Mouse (Mus musculus) cerebellum, adult 9-11 months (tissue): ENCODE measurements around the gene Hmgb4.

Experiments used
- DNase-seq: peaks from one replicate; pipeline ENCODE4 v3.0.0; 2022

Gene Hmgb4

DNA sequence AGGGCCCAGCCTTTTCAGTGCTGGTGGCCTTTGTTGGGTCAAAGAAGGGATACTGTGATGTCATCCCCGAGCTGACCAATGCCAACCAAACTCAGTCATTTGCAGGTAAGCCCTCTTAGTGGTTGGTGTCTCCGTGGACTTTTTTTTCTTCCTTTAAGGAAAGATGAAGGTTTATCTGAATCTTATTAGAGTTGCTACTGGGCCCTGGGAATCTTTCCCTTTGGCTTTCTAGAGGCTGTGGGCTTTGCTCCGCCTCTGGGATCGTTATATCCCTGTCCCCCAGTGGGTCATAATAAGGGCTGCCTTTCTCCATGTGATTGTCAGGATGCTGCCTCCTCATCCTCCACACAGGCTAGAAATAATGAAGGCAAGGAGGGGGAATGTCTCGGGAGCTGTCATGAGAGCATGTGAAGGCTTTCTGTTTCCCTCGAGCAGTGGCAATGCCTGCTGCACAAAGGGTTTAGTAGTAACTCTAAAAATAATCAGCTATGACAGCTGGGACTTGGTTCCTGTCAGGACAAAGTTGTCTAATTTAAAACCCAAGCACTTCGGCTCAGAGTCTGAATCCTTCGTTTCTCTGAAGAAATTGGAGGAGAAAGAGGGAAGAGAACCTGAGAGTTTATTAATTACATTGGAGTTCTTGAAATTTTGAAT is at the start of gene Hmgb4:
Hmgb4 (minus strand) TSS at position 51 of the 654 bp plus-strand sequence.
- DNase-seq = no peak

DNA sequence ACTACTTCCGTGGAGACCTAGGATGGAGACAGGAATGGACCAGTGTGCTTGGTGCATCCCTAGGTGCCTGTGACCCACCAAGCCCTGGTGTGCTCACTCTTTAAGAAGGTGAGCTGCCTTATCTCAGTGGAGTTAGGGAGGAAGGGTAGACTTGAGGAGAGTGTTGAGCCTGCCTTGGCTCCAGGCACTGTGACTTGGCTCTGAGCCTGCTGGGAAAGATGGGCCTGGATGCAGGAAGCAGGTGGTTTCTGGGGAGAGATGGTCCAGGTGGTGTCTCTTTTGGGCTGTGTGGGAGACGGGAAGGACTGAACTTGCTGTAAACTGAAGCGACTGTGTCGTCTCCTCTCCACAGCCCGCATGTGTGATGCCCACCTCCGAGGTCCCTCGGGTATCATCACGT is 45.3 kb upstream of the Hmgb4 start:
- peak; percentile 26 for DNase-seq

DNA sequence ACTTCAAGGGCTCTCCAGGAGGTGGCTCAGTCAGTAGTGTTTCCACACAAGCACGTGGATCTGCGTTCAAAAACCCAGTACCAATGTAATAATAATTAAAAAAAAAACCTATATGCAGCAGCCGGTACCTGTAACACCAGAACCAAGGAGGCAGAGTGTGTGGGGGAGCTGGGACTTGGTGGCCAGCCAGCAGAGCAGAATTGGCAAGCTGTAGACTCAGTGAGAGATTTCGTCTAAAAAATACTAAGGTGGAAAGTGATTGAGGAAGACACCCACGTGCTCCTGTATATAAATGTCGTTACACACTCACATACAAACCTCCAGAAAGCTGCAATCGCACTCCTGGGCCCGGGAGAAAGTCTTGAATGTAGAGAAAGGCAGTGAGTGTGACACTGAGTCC is 43.3 kb upstream of the Hmgb4 start:
- no peak for DNase-seq

DNA sequence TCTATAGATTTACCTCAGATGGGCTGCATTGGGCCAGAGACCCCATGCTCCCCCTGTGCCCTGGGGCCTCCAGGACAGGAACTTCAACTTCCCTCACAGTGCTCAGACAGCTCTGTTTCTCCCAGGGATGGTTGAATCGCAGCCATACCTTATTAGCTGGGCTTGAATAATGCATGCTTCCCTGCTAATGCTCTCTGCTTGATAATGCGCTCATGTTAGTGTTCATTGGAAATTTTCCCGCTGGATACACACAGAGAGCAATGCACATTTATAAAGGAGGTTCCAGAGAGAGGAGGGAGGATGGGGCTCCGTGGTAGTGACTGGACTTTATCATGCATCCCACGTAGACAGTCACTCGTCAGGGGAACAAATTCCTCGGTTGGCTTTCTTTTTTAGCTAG is 27.3 kb upstream of the Hmgb4 start:
- DNase-seq = no peak

DNA sequence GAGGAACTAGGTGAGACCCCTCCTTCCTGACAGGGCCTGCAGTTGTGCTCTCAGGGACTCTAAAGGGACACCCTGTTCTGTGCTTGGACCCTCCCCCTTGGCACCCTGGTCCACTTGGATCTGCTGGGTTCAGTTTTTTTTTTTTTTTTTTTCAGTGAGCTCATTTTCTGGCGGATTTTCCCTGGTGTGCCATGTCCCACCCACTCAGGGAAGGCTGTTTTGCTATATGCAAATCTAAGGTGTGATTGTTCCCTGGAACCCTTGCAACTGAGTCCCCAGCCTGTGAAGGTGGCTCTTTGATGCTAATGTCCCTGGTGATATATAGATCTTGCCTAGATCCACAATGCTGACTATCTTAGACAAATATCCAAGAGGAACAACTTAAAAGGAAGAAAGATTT is 24.3 kb upstream of the Hmgb4 start:
- no peak for DNase-seq

DNA sequence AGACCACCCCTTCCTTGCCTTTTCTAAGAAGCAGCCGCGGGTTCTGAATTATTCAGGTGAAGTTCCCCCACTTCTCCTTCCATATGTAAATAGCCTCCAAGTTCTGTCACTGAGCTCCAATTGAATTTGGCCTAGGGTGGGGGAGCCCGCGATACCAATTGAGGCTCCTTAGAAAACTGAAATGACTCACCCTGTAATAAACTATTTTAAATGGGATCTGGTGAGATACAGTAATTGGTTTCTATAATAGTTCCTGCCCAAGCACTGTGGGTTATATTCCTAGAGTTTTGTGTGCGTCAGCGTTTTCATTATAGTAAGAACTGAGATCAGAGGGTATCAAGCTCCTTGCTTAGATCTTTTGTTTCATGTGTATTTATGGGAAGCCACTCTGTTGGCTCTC is 14.8 kb upstream of the Hmgb4 start:
- no peak for DNase-seq

DNA sequence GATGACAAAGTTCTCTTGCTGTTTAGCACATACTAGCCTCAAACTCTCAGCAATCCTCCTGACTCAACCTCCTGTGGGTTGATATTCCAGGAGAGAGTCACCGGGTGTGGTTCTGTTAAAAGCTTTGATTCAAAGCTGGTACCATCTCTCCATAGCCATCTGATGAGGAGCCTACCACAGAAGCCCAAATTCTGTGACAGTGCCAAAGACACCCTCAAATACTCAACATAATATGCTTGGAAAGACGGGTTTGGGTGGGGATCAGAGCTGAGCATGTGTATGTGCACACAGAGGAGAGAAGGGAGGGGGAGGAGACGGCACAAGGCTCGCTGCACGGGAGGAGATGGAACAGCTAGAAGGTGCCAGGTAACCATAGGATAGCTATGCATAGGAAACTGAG is 14.4 kb upstream of the Hmgb4 start:
- no peak for DNase-seq

DNA sequence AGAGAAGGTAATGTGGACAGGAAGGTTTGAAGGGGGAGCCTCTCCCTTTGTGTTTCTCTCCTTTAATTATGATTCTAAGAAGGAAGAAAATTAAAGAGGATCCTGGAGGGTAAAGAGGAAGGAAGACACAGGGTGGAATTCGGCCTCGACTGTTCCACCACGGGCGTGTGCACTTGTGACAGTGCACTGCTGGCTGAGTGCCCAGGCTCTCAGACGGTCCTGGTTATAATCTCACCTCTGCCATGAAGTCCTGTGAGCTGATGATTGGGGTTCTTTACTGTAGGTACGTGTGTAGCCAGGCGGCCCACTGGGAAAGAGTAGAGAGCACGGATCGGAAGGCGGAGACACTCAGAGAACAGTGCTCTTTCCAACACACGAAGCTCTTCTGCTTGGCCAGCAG is 12.4 kb upstream of the Hmgb4 start:
- DNase-seq = no peak

DNA sequence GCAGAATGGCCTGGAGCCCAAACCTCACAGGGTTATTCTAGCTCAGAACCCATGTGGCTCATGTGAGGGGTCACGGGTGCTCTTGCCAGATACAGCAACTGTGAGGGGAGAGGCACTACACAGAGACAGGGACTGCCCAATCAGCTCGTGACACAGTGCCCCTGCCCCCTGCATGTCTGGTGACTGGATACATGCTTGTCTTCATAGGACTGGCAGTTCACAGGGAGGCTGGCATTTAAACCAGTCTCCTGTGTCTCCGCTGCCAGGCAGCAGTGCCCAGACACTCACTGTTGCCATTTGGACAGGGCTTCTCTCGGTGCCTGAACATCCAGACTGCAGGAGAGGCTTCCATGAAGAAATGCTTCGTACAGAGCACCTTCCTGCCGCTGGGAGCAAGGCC is 11.7 kb upstream of the Hmgb4 start:
- peak; percentile 18 for DNase-seq

DNA sequence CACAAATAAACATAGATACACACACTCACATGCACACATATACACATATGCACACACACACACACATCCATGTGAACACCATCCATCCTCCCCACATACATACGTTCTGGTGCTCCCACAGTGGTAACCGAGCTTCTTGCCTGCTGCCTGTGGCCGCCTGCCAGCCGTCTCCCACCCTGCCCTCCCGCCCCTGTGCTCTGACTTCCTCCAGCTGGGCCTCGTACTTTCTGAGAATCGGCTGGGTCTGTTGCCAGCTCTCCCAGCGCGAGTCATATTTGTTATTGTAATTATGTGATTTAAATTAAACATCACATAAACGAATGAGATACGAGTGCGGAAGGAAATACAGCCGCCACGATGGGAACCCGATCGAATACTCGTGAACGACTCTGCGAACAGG is 10.2 kb upstream of the Hmgb4 start:
- DNase-seq = no peak

DNA sequence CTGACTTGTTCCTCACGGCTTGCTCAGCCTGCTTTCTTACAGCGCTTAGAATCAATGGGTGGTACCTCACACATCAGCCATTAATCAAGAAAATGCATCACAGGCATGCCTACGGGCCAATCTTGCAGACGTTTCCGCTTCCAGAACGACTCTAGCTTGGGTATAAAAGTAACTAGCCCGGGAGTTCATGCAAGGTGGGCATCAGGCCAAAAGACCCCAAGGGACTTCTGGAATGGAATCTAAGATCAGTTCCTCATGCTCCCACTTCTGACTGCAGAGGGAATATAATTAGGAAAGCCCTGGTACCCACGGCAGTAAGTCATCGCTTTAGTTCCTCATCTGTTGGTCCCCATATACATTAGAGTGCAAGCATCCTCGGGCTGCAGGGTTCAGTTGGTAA is 9.4 kb upstream of the Hmgb4 start:
- no peak for DNase-seq

DNA sequence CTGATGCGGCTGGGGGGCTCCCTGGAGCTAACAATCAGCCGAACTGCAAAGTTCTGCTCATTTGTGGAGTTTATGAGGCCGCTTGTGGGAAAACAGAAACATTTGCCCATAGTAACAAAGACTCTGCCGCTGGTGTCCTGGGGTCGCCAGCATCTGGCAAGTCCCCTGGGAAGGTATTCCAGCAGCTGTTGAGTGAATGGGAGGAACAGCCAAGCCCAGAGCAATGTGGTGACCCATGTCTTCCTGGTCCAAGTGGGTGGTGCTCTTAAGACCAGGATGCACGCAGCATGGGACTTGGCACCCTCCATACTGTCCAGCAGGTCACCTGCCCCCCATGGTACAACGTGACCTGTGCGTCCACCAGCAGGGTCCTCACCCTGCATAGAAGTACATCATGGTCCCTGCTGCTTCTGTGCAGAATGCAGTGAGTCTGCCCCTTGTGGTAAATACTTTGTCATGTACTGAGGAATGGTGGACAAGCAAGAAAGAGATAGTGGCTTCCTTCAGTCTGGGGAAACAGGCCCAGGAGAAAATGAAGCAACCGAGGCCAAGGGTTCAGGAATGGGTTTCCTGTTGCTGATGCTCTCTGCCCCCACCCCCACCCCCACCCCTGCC is 8.6 kb upstream of the Hmgb4 start:
- DNase-seq = no peak

DNA sequence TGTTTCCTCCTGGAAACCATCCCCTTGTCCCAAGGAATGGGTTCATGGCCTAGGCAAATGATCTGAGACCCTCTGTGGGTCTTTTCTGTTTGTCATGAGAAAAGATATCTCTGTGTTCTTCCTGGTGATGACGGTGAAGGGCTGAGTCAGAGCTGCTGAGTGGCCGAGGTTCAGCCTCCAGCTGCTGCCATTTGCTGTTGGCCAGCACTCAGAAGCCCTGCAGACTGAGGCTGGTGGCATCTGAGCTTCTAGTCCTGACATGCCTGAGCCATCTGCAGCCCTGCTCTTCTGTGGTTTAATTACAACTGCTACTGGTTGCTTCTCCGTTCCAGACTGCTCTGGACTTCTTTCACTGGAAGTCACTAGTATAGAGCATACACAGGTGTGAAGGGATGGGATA is 4.6 kb upstream of the Hmgb4 start:
- no peak for DNase-seq

DNA sequence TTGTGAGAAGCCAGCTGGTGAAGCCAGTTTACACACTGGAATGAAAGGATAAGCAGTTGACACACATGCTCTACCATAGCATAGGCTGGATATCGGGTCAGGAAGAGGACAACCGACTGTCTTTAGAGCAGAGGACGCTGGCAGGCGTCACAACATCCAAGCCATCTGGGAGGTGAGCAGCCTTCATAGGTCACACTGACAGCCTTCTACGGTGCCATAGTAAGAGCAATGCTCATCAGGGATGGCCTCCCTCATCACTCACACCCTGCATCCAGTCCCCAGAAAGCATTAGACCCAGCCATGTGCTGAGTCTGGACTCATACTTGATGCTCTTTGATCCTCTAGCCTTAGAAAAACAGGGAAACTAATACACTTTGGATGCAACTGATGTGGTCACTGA is 3.7 kb upstream of the Hmgb4 start:
- no peak for DNase-seq

DNA sequence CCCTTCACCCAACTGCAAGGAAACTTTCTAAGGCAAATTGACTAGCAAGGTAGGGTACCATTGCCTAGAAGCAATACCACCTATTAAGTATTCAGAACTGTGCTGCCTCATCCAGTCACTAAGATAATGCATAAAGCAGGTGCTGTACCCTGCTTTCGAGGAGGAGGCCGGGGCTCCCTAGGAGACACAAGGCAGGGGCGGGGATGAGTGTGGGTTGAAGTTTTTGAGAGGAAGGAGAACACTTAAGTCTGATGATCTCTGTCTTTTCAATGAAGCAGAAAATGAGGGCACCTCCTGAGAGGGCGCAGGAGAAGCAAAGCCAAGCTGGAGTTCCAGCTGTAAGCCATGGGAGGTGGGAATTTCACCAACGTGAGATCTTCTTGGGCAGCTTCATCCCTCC is 1.5 kb downstream of the Hmgb4 start:
- no peak for DNase-seq

DNA sequence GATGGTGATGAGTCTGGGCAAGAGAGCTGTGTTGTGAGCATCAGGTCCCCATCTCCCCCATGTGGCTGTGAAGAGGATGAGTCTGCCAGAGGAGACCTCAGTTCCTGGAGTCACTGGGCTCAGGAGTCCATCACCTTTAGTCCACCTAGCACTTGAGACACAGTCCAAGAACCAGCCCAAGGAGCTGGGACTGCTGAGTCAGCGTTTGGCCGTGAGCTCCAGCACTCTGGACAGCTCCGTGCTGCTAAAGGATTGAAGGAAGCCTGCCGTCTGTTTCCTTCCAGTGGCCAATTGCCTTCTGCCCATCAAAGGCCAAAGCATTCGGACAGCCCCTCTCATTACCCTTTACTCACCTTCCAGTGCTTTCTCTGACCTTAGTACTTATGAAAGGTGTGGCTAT is 12.1 kb downstream of the Hmgb4 start:
- DNase-seq = no peak

DNA sequence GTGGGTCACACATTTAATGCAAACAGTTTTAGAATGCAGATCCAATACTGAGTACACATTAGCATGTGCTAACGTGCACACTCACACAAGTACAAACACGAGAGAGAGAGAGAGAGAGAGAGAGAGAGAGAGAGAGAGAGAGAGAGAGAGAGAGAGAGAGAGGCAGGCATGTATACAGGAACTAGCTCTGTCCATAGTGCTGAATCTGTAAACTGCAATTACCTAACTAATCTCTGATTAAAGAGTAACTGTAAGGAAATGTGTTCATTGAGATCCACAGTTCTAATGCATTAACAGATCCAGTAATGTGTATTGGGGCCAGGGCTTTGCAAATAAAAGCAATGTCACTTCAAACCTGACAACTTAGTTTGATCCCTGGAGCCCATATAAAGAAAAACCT is 15.6 kb downstream of the Hmgb4 start:
- DNase-seq = no peak

DNA sequence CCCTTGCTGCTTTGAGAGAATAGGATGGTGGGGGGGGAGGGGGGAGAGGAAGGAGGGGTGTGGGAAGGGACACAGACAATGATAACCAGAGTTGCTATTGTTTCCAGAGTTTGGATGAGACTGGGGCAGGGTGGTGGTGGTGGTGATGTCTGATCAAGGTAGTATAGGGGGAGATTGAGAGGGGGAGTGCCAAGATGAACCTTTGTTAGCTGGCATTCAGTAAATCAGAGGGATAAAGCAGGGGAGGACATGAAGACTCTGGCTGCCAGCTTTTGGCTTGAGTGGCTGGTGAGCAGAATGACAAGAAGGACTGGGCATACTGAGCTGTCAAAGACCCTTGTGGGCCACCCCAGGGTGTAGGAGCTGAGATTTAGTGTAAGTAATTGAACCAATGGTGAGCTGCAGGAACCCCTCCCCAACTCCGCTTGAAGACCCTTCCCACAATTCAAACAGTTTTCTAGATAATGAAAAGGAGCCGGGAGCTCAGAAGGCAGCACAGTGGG is 18.9 kb downstream of the Hmgb4 start:
- no peak for DNase-seq

DNA sequence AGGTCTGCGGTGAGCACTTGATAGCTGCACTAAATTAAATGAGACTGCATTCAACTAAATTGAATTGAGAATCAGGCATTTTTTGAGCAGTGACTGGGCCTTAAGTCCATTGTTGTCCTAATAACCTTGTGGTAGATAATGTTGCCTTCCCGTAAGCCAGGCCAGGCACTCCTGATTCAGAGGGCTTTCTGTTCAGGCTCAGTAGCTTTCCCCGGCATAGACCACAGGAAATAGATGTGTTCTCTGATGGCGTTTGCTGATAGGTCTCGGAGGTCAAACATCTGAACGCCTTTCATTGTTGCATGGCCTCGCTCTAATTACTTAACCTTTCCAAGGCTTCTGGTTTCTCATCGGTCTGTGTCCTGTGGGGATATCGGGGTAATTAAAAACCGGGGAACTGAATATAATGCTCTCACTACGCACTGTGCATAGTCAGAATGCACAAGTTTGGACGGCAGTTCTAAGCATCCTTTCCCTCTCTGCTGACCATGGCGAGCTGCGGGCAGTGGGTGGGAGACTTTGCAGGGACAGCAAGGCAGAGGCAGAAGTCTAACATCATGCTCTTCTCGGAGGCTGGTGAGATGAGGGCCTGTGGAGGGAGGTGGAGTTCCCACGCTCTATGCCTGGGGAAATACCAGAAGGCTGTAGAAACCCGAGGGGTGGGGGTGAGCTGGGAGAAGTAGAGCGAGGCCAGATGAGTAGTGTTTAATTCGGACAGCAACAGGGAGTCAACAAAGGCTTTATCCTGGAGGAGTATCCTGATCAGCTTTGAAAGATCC is 19.5 kb downstream of the Hmgb4 start:
- no peak for DNase-seq

DNA sequence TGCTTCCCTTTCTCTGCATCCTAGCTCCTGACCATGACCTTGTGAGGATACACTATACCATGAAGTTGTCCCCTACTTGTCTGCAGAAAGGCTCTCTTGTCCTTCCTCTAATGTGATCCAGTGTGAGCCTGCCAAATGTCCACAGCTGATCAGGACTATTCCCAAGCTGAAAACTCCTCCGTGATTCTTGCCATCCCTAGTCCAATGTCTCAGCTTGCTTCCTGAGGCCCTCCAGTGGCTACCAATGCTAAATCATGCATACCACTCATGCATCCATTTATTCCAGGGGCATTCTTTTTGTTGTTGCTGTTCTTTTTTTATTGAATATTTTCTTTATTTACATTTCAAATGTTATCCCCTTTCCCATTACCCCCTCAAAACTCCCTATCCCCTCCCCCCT is 21.6 kb downstream of the Hmgb4 start:
- peak; percentile 20 for DNase-seq

DNA sequence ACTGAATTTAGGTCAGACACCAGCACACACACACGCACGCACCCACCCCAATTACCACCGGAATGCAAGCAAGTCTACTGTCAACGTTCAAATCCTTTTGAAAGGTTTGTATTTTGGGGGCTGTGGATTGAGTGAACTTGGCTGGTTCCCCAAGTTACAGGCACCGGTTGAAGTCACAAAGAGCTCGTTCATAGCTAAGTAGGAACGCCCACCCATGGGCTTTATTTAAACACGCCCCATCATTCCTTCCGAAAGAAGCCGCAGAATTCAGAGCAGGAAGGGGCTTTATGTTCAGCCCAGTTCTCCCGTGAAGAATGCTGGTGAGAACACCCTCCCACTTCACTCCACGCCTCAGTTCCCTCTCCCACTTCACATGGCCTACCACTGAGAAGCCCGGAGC is 27.3 kb downstream of the Hmgb4 start:
- DNase-seq = no peak

DNA sequence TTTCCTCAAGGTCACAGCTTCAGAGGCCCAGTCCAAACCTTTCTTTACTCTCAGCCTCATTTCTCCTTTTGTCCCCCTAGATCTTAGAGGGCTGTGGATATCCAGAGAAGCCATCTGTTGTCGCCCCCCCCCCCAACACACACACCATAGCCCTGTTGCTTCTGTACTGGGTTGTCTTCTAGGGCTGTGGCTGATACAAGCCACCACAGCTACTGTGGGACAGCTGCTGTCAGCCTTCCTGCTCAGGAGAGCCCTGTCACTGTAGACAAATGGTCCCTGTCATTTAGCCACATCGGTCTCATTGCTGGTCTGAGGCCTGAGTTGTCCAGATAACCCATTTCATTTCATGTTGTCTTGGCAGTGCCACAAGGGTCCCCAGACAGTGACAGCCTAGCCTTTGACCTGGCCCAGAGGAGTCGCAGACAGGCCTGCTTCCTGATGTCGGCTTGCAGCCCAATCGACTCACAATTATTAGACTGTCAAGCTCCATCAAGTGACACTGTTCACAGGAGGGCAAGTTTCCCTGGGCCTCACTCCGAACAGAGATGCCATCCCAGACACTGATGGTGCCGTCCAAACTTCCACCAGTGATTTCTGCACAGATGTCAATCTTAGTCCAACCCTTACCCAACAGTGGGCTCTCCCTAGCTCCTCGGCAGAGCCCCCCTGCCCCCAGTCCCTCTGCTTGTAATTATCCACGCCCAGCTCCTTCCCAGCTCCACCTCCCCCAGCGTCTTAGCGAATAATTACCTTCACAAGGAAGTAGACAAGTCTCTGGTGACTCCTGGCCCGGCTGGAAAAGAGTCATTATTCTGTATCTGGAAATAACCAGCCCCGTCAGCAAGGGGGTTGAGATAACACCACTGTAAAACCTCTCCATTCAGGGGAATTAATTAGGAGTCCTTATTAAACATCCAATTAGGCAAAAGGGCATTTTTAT is 33.1 kb downstream of the Hmgb4 start:
- DNase-seq = no peak

DNA sequence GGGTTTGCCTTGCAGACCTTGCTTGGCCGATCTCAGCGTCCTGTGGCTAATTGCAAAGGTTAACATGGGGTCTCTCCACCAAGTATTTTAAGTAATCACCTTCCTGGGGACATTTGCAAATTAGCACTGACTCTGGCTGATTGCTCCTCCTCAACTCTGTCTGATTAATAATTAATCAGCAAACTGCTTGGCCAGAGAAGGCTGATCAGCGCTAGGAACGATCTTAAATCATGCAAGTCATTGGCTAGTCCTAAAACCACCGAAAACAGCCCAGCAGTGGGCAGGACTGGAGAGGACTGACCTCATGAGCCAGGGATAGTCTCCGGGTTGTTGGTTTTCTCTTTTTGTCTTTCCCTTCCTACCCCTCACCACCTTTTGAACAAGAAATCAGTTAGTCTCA is 36.3 kb downstream of the Hmgb4 start:
- DNase-seq = no peak
